Comparison of ENCODE assay signal across 24 mouse cellular contexts in genomic region chr9:119804501-119804847, GRCm38 (mm10). TPM values are rescaled to one million over a fixed set of nuclear protein-coding genes. Genes with fewer than 3 reads are reported as not detected.
DNase-seq lines count a peak whose midpoint lies in the region; ATAC-seq lines count a peak whose summit lies in the region.
"Had no signal": no experiment of that assay in that cellular context is flagged by ENCODE, and none has a peak within 500 bp of the region (broad histone marks: within the 10 kb centered on the region; RNA-seq: fewer than 3 reads in every experiment).

No protein-coding gene starts in this region.

- H3K4me2 ChIP-seq in midbrain, embryonic 11.5 days: no peak overlapping the region
- H3K4me2 ChIP-seq in midbrain, embryonic 15.5 days: no peak overlapping the region
- no peak overlapping the region for H3K4me2 ChIP-seq in forebrain, embryonic 13.5 days
- no peak overlapping the region for H3K4me2 ChIP-seq in midbrain, embryonic 14.5 days (ENCODE audit: low read length)
- H3K4me2 ChIP-seq: heart, embryonic 11.5 days; hindbrain, embryonic 14.5 days; intestine, embryonic 15.5 days; liver, embryonic 11.5 days had no signal

- H3K9ac ChIP-seq in midbrain, embryonic 11.5 days (ENCODE audit: low read length): no peak overlapping the region
- H3K9ac ChIP-seq in midbrain, embryonic 15.5 days: no peak overlapping the region
- H3K9ac ChIP-seq in forebrain, embryonic 13.5 days: peak overlapping the region; percentile 40; the same call in 1 of the 2 replicates
- H3K9ac ChIP-seq in midbrain, embryonic 14.5 days (replicated peaks; ENCODE audit: low read length): no peak overlapping the region
- H3K9ac ChIP-seq: hindbrain, embryonic 14.5 days; intestine, embryonic 15.5 days had no signal

- H3K9me3 ChIP-seq in midbrain, embryonic 11.5 days (ENCODE audit: control insufficient read depth, low read length): no peaks in the 10 kb centered on the region
- no peaks in the 10 kb centered on the region for H3K9me3 ChIP-seq in midbrain, embryonic 15.5 days
- no peaks in the 10 kb centered on the region for H3K9me3 ChIP-seq in forebrain, embryonic 13.5 days (replicated peaks)
- H3K9me3 ChIP-seq in midbrain, embryonic 14.5 days (ENCODE audit: control insufficient read depth, low read length): no peaks in the 10 kb centered on the region
- H3K9me3 ChIP-seq: intestine, embryonic 15.5 days had no signal

- no peak for ATAC-seq in midbrain, embryonic 11.5 days (ENCODE audit: low FRiP score)
- ATAC-seq in midbrain, embryonic 15.5 days (replicated peaks): no peak
- ATAC-seq in CD4-positive, CD25-positive, alpha-beta regulatory T cell, adult 4 months: peak; percentile 72
- ATAC-seq in forebrain, embryonic 13.5 days: no peak
- ATAC-seq in midbrain, embryonic 14.5 days (ENCODE audit: low FRiP score, low TSS enrichment): no peak
- ATAC-seq: intestine, embryonic 15.5 days; Patski had no signal

- H3K27me3 ChIP-seq in midbrain, embryonic 11.5 days (ENCODE audit: control insufficient read depth, insufficient read depth, low read length): no peaks in the 10 kb centered on the region; the same call in 1 of the 2 replicates
- no peaks in the 10 kb centered on the region for H3K27me3 ChIP-seq in midbrain, embryonic 15.5 days (replicated peaks)
- H3K27me3 ChIP-seq in forebrain, embryonic 13.5 days: no peaks in the 10 kb centered on the region
- no peaks in the 10 kb centered on the region for H3K27me3 ChIP-seq in midbrain, embryonic 14.5 days (ENCODE audit: control insufficient read depth, insufficient read depth, low read length)
- H3K27me3 ChIP-seq: intestine, embryonic 15.5 days had no signal

- 87% methylated on average over 11 of the region's 11 CpGs for WGBS in midbrain, embryonic 11.5 days
- WGBS in midbrain, embryonic 15.5 days: 75% methylated on average over 11 of the region's 11 CpGs
- 81% methylated on average over 11 of the region's 11 CpGs for WGBS in forebrain, embryonic 13.5 days
- 82% methylated on average over 11 of the region's 11 CpGs for whole genome bisulfite sequencing in midbrain, embryonic 14.5 days

- H3K36me3 ChIP-seq in midbrain, embryonic 11.5 days (ENCODE audit: control insufficient read depth, insufficient read depth, low read length): no peaks in the 10 kb centered on the region
- H3K36me3 ChIP-seq in midbrain, embryonic 15.5 days (replicated peaks): no peaks in the 10 kb centered on the region
- H3K36me3 ChIP-seq in forebrain, embryonic 13.5 days (ENCODE audit: poor library complexity, severe bottlenecking): no peaks in the 10 kb centered on the region
- no peaks in the 10 kb centered on the region for H3K36me3 ChIP-seq in midbrain, embryonic 14.5 days (ENCODE audit: control insufficient read depth, insufficient read depth, low read length)
- H3K36me3 ChIP-seq: intestine, embryonic 15.5 days had no signal

- no peak overlapping the region for H3K4me3 ChIP-seq in midbrain, embryonic 11.5 days (ENCODE audit: low read depth, low read length)
- H3K4me3 ChIP-seq in midbrain, embryonic 15.5 days: no peak overlapping the region
- no peak overlapping the region for H3K4me3 ChIP-seq in forebrain, embryonic 13.5 days
- H3K4me3 ChIP-seq in midbrain, embryonic 14.5 days (replicated peaks; ENCODE audit: low read depth, low read length): no peak overlapping the region
- H3K4me3 ChIP-seq: gastrocnemius, adult 2 months; intestine, embryonic 15.5 days had no signal

- peak overlapping the region; percentile 10; the same call in 1 of the 2 replicates for H3K27ac ChIP-seq in midbrain, embryonic 11.5 days (ENCODE audit: low read depth, low read length)
- no peak overlapping the region for H3K27ac ChIP-seq in midbrain, embryonic 15.5 days
- H3K27ac ChIP-seq in forebrain, embryonic 13.5 days: peak overlapping the region; percentile 88
- H3K27ac ChIP-seq in midbrain, embryonic 14.5 days (replicated peaks; ENCODE audit: low read depth, low read length): peak overlapping the region; percentile 1; the same call in 1 of the 2 replicates
- H3K27ac ChIP-seq: gastrocnemius, adult 2 months; hindbrain, embryonic 14.5 days; intestine, embryonic 15.5 days had no signal

- peaks cover 25% of the 10 kb centered on the region for H3K4me1 ChIP-seq in midbrain, embryonic 11.5 days (ENCODE audit: control insufficient read depth, insufficient read depth, low read length)
- H3K4me1 ChIP-seq in midbrain, embryonic 15.5 days: peaks cover 22% of the 10 kb centered on the region
- H3K4me1 ChIP-seq in forebrain, embryonic 13.5 days: peaks cover 48% of the 10 kb centered on the region
- H3K4me1 ChIP-seq in midbrain, embryonic 14.5 days (ENCODE audit: control insufficient read depth, insufficient read depth, low read length): peaks cover 25% of the 10 kb centered on the region
- H3K4me1 ChIP-seq: intestine, embryonic 15.5 days had no signal

- no peak for DNase-seq in midbrain, embryonic 11.5 days (ENCODE audit: low spot score, missing footprints)
- DNase-seq in midbrain, embryonic 14.5 days: no peak
- no peak for DNase-seq in left cerebral cortex, postnatal 25 days (ENCODE audit: low spot score in 2 of 2)
- DNase-seq in right cerebral cortex, adult 2 months (ENCODE audit: low spot score in 2 of 2): no peak
- DNase-seq: adrenal gland, postnatal 14 days; B cell, adult 2 months; cerebellum, adult 11 months; cerebellum, postnatal 25 days; gastrocnemius, adult 2 months; heart, postnatal 14 days; kidney, postnatal 36 days; lung, adult 18-20 months; lung, postnatal 14 days; right cerebral cortex, postnatal 4 days had no signal

- intact Hi-C loops in left cerebral cortex, postnatal 25 days (cut with DNase I): no loop called here

RNA-seq across cellular contexts. Expression of gene Scn11a, which starts 20.8 kb away (rescaled TPM):
- polyA plus RNA-seq in midbrain, embryonic 11.5 days (2014; fragmentation: Nextera tagmentation; extraction: Ambion mirVana): 0.23 TPM in 2 replicates
- 0.17 and 0.18 TPM in 2 replicates for polyA plus RNA-seq in midbrain, embryonic 15.5 days (2015; fragmentation: Nextera tagmentation; extraction: Ambion mirVana)
- 1 to 10 TPM in 1 of 2 experiments, under 1 TPM in 1; 0.83 to 1.1 TPM for polyA plus RNA-seq in CD4-positive, CD25-positive, alpha-beta regulatory T cell, adult 4 months (2017; shearing (Covaris generic))
- polyA plus RNA-seq in forebrain, embryonic 13.5 days (2015; fragmentation: Nextera tagmentation; extraction: Ambion mirVana): 0.30 and 0.38 TPM in 2 replicates
- 0.13 and 0.29 TPM in 2 replicates for polyA plus RNA-seq in midbrain, embryonic 14.5 days (2014; fragmentation: Nextera tagmentation; extraction: Ambion mirVana)
- total RNA-seq in left cerebral cortex, postnatal 25 days (2021): under 1 TPM; 0.16 to 0.34 TPM
- total RNA-seq: gastrocnemius, adult 2 months had no signal
- polyA plus RNA-seq: gonadal fat pad, adult 2 months; intestine, embryonic 15.5 days; neural tube, embryonic 11.5 days; Patski had no signal
